Mouse (Mus musculus) urinary bladder, adult 2 months (tissue): ENCODE measurements at regions not wholly inside any gene's neighbourhood (a gene's known extent, or its start where the extent isn't known, plus 50 kb on each side); places are given as distances from the start of the nearest gene placed in this dataset.

Source experiments
- DNase-seq: peaks from one replicate; pipeline ENCODE4 v3.0.0; 2022; ENCODE audit warnings: low spot score

GRCm38 (mm10) chrX:11903116-11903700 is 256.9 kb downstream of the Bcor start:
- no peak for DNase-seq

- no peak for DNase-seq
Observed at GRCm38 (mm10) chrX:11905231-11905630, 254.9 kb downstream of the Bcor start.

- no peak for DNase-seq
Observed at GRCm38 (mm10) chrX:11907167-11907566, 253.0 kb downstream of the Bcor start.

- DNase-seq, result no peak
Observed at GRCm38 (mm10) chrX:11915984-11916383, 244.2 kb downstream of the Bcor start.

GRCm38 (mm10) chrX:11920231-11920630 is 239.9 kb downstream of the Bcor start:
- no peak for DNase-seq

GRCm38 (mm10) chrX:11924639-11925302 is 235.4 kb downstream of the Bcor start:
- no peak for DNase-seq

- no peak for DNase-seq
Observed at GRCm38 (mm10) chrX:11926868-11927535, 233.2 kb downstream of the Bcor start.

- no peak for DNase-seq
Observed at GRCm38 (mm10) chrX:11929448-11929847, 230.7 kb downstream of the Bcor start.

- DNase-seq, result no peak
Observed at GRCm38 (mm10) chrX:11931432-11931831, 228.7 kb downstream of the Bcor start.

- DNase-seq, result no peak
Observed at GRCm38 (mm10) chrX:11935337-11935736, 224.8 kb downstream of the Bcor start.

GRCm38 (mm10) chrX:11940246-11940645 is 219.9 kb downstream of the Bcor start:
- no peak for DNase-seq

- DNase-seq, result peak; percentile 32
Observed at GRCm38 (mm10) chrX:11943367-11943766, 216.8 kb downstream of the Bcor start.

GRCm38 (mm10) chrX:11944574-11944973 is 215.6 kb downstream of the Bcor start:
- DNase-seq, result no peak

GRCm38 (mm10) chrX:11945280-11945679 is 214.9 kb downstream of the Bcor start:
- no peak for DNase-seq

- no peak for DNase-seq
Observed at GRCm38 (mm10) chrX:11952193-11952592, 208.0 kb downstream of the Bcor start.

GRCm38 (mm10) chrX:11956194-11956593 is 204.0 kb downstream of the Bcor start:
- DNase-seq, result no peak

GRCm38 (mm10) chrX:11957011-11957410 is 203.1 kb downstream of the Bcor start:
- no peak for DNase-seq

- no peak for DNase-seq
Observed at GRCm38 (mm10) chrX:11959871-11960552, 200.1 kb downstream of the Bcor start.

- DNase-seq, result no peak
Observed at GRCm38 (mm10) chrX:11961350-11961749, 198.8 kb downstream of the Bcor start.

- no peak for DNase-seq
Observed at GRCm38 (mm10) chrX:11964428-11964827, 195.7 kb downstream of the Bcor start.

- DNase-seq, result no peak
Observed at GRCm38 (mm10) chrX:11978679-11979078, 181.5 kb downstream of the Bcor start.

GRCm38 (mm10) chrX:11983276-11983675 is 176.9 kb downstream of the Bcor start:
- DNase-seq, result no peak
